Mouse (Mus musculus): ENCODE measurements at regions not wholly inside any gene's neighbourhood (a gene's known extent, or its start where the extent isn't known, plus 50 kb on each side); places are given as distances from the start of the nearest gene placed in this dataset.

- no peak for TF ChIP-seq POLR2A (IDR thresholded peaks at IDR 0.05; ENCODE audit: borderline replicate concordance, extremely low read depth, low read depth, low read length)
- no peak for TF ChIP-seq CTCF (IDR thresholded peaks at IDR 0.05; ENCODE audit: insufficient read depth, low read length)
Measured at GRCm38 (mm10) chr5:43125774-43126536, 107.0 kb upstream of the Cpeb2 start.
